Mouse (Mus musculus) liver, embryonic 11.5 days (tissue): Measurements from ENCODE around the gene Prss44. TPM values are rescaled to one million over a fixed set of nuclear protein-coding genes. Genes with fewer than 3 reads are reported as not detected.
"Not testable (repeated sequence)": the region's sequence is repeated elsewhere in the genome, so short reads cannot be mapped to it uniquely, and the experiment has no call there.

Experiments used
- ATAC-seq: fragments of 200-750 bp; cut with Nextera tagmentation; replicated peaks from 2 replicates; pipeline ENCODE4 v1.8.0; 2017; ENCODE audit warnings: moderate number of reproducible peaks, mild to moderate bottlenecking, moderate TSS enrichment, moderate library complexity; ENCODE audit not compliant: low FRiP score
- DNase-seq: peaks from one replicate; pipeline ENCODE4 v3.0.0-alpha.2; 2017; ENCODE audit warnings: low spot score
- H3K27ac ChIP-seq: fragments of 300-500 bp; sonication (generic); 2 replicates; pipeline ENCODE4 v1.5.1; 2014; ENCODE audit warnings: mild to moderate bottlenecking, low read depth, low read length, control low read depth
- H3K27me3 ChIP-seq: fragments of 300-500 bp; sonication (generic); replicated peaks from 2 replicates; pipeline ENCODE4 v1.6.1; 2014; ENCODE audit warnings: low read length, mixed read lengths; ENCODE audit not compliant: control insufficient read depth, insufficient read depth
- H3K36me3 ChIP-seq: fragments of 300-500 bp; sonication (generic); 2 replicates; pipeline ENCODE4 v1.6.1; 2014; ENCODE audit warnings: mild to moderate bottlenecking, low read length, moderate library complexity, mixed read lengths; ENCODE audit not compliant: control insufficient read depth, insufficient read depth
- H3K4me1 ChIP-seq: fragments of 300-500 bp; sonication (generic); replicated peaks from 2 replicates; pipeline ENCODE4 v1.6.1; 2014; ENCODE audit warnings: low read length, mixed read lengths; ENCODE audit not compliant: control insufficient read depth, insufficient read depth
- H3K4me2 ChIP-seq: fragments of 300-500 bp; sonication (generic); 2 replicates; pipeline ENCODE4 v1.6.1; 2014; ENCODE audit warnings: mild to moderate bottlenecking, control low read depth, moderate library complexity
- H3K4me3 ChIP-seq: fragments of 300-500 bp; sonication (generic); 2 replicates; pipeline ENCODE4 v1.5.1; 2014; ENCODE audit warnings: low read depth, low read length, control low read depth
- H3K9ac ChIP-seq: fragments of 300-500 bp; sonication (generic); 2 replicates; pipeline ENCODE4 v1.6.1; 2014; ENCODE audit warnings: low read depth, low read length, control low read depth
- H3K9me3 ChIP-seq: fragments of 300-500 bp; sonication (generic); 2 replicates; pipeline ENCODE4 v1.6.1; 2016; ENCODE audit warnings: low read length, inconsistent platforms, mixed read lengths; ENCODE audit not compliant: control insufficient read depth
- WGBS: fragments of 180-500 bp; shearing (Covaris S2); extraction: QIAGEN DNeasy Blood & Tissue Kit; methylation state at CpG from one replicate; pipeline ENCODE4 v1.1.7; 2014; 5-methylcytosine and 5-hydroxymethylcytosine counted together
- polyA plus RNA-seq: library from polyadenylated mRNA; unstranded; fragments of >200 nt; fragmentation: Nextera tagmentation; extraction: Ambion mirVana; gene quantifications from 2 replicates; pipeline ENCODE4 v1.2.1, GENCODE M21; 2014

Gene Prss44
- polyA plus RNA-seq, 1 experiment from 2014 or later: not detected

GRCm38 (mm10) chr9:110820546-110820945 lies 6.8 kb downstream of the Prss44 start:
- H3K4me3 ChIP-seq, ATAC-seq, H3K36me3 ChIP-seq, H3K27me3 ChIP-seq, H3K9ac ChIP-seq, DNase-seq, H3K4me1 ChIP-seq, H3K9me3 ChIP-seq, H3K27ac ChIP-seq, H3K4me2 ChIP-seq: not testable (repeated sequence)

- DNase-seq: no peak
- H3K4me1 ChIP-seq: no peaks in the 10 kb centered on the region
- no peaks in the 10 kb centered on the region for H3K36me3 ChIP-seq
- H3K27me3 ChIP-seq: no peaks in the 10 kb centered on the region; the same call in 1 of the 2 replicates
- no peaks in the 10 kb centered on the region for H3K9me3 ChIP-seq
- no peak overlapping the region for H3K9ac ChIP-seq
- no peak for ATAC-seq
- no peak overlapping the region for H3K4me2 ChIP-seq
- H3K27ac ChIP-seq: no peak overlapping the region
- H3K4me3 ChIP-seq: no peak overlapping the region
- 72% methylated on average over 7 of the region's 7 CpGs for WGBS
Measured at GRCm38 (mm10) chr9:110821436-110821835, 7.6 kb downstream of the Prss44 start.

- WGBS: 76% methylated on average over 4 of the region's 4 CpGs
- Histone ChIP-seq H3K27ac (no peak overlapping the region), H3K27me3 (peaks cover 2% of the 10 kb centered on the region; the same call in 1 of the 2 replicates), H3K4me1 (no peaks in the 10 kb centered on the region), H3K4me2 (no peak overlapping the region), H3K4me3 (no peak overlapping the region), H3K9ac (no peak overlapping the region), H3K9me3 (no peaks in the 10 kb centered on the region), H3K36me3 (no peaks in the 10 kb centered on the region)
- ATAC-seq: no peak
- DNase-seq: no peak
Measured at GRCm38 (mm10) chr9:110825426-110825825, 11.6 kb downstream of the Prss44 start.

- no peak overlapping the region for H3K27ac ChIP-seq
- 52% methylated on average over 7 of the region's 7 CpGs for WGBS
- H3K9ac ChIP-seq: no peak overlapping the region
- H3K36me3 ChIP-seq: no peaks in the 10 kb centered on the region
- H3K27me3 ChIP-seq: peaks cover 2% of the 10 kb centered on the region; the same call in 1 of the 2 replicates
- no peak overlapping the region for H3K4me2 ChIP-seq
- no peak for ATAC-seq
- DNase-seq: no peak
- no peaks in the 10 kb centered on the region for H3K4me1 ChIP-seq
- H3K4me3 ChIP-seq: no peak overlapping the region
- H3K9me3 ChIP-seq: no peaks in the 10 kb centered on the region
Measured at GRCm38 (mm10) chr9:110825832-110826231, 12.0 kb downstream of the Prss44 start.

GRCm38 (mm10) chr9:110826390-110826789 lies 12.6 kb downstream of the Prss44 start, which contains the start of gene Prss43:
Prss43 (plus strand) TSS chr9:110826690.
- H3K4me1 ChIP-seq: no peaks in the 10 kb centered on the region
- WGBS: 75% methylated on average over 3 of the region's 3 CpGs
- no peak for DNase-seq

GRCm38 (mm10) chr9:110833021-110833420 lies 19.2 kb downstream of the Prss44 start:
- Histone ChIP-seq H3K4me2 (no peak overlapping the region), H3K36me3 (no peaks in the 10 kb centered on the region), H3K4me1 (no peaks in the 10 kb centered on the region), H3K4me3 (no peak overlapping the region), H3K9me3 (no peaks in the 10 kb centered on the region), H3K9ac (no peak overlapping the region), H3K27ac (no peak overlapping the region), H3K27me3 (peaks cover 2% of the 10 kb centered on the region; the same call in 1 of the 2 replicates)
- WGBS: 60% methylated on average over 5 of the region's 5 CpGs
- no peak for ATAC-seq
- no peak for DNase-seq

More at GRCm38 (mm10) chr9:110826390-110826789, 12.6 kb downstream of the Prss44 start, which contains the start of gene Prss43:
- Histone ChIP-seq H3K9ac (no peak within 1 kb of the TSS), H3K27me3 (peaks cover 2% of the 10 kb centered on the region; the same call in 1 of the 2 replicates), H3K36me3 (no peaks in the 10 kb centered on the region), H3K27ac (no peak within 1 kb of the TSS), H3K4me2 (no peak within 1 kb of the TSS), H3K4me3 (no peak within 1 kb of the TSS), H3K9me3 (no peaks in the 10 kb centered on the region)
- no peak for ATAC-seq

- Histone ChIP-seq H3K9ac (no peak within 1 kb of the TSS), H3K4me2 (no peak within 1 kb of the TSS), H3K4me3 (no peak within 1 kb of the TSS), H3K27me3 (no peaks in the 10 kb centered on the region), H3K4me1 (no peaks in the 10 kb centered on the region), H3K36me3 (no peaks in the 10 kb centered on the region), H3K9me3 (no peaks in the 10 kb centered on the region), H3K27ac (no peak within 1 kb of the TSS)
- ATAC-seq: no peak
- no peak for DNase-seq
- 73% methylated on average over 19 of the region's 19 CpGs for WGBS
Measured at GRCm38 (mm10) chr9:110834411-110834810, 20.6 kb downstream of the Prss44 start, which contains the start of gene Prss45. Prss45 (plus strand) TSS chr9:110834588.

GRCm38 (mm10) chr9:110834961-110835360 lies 21.2 kb downstream of the Prss44 start:
- Histone ChIP-seq H3K27ac (no peak overlapping the region), H3K27me3 (no peaks in the 10 kb centered on the region), H3K4me3 (no peak overlapping the region), H3K9ac (no peak overlapping the region), H3K9me3 (no peaks in the 10 kb centered on the region), H3K36me3 (no peaks in the 10 kb centered on the region), H3K4me2 (no peak overlapping the region), H3K4me1 (no peaks in the 10 kb centered on the region)
- ATAC-seq (no peak), DNase-seq (no peak)
- WGBS: 38% methylated on average over 10 of the region's 10 CpGs

GRCm38 (mm10) chr9:110836112-110836511 lies 22.3 kb downstream of the Prss44 start:
- Histone ChIP-seq H3K4me1 (no peaks in the 10 kb centered on the region), H3K9ac (no peak overlapping the region), H3K4me3 (no peak overlapping the region), H3K4me2 (no peak overlapping the region), H3K9me3 (no peaks in the 10 kb centered on the region), H3K36me3 (no peaks in the 10 kb centered on the region), H3K27ac (no peak overlapping the region), H3K27me3 (no peaks in the 10 kb centered on the region)
- 63% methylated on average over 2 of the region's 2 CpGs for WGBS
- no peak for DNase-seq
- ATAC-seq: no peak
